Mouse (Mus musculus) bone marrow macrophage, adult 2 months (primary cell): ENCODE measurements around the gene Gga3.

Experiments
- CTCF ChIP-seq: IDR thresholded peaks from 2 replicates; pipeline ENCODE4 v1.5.1; 2012; ENCODE audit warnings: low read depth, mild to moderate bottlenecking, low read length, moderate library complexity
- POLR2A ChIP-seq: IDR thresholded peaks from 2 replicates; pipeline ENCODE4 v1.6.1; 2012; ENCODE audit warnings: mild to moderate bottlenecking, low read depth, low read length, borderline replicate concordance

GRCm38 (mm10) chr11:115647459-115647858 lies 43.6 kb upstream of the Gga3 start:
- TF ChIP-seq POLR2A (no peak), CTCF (0 out of 2 replicates have a peak, but pooled peaks have one; percentile 16)
